Mouse (Mus musculus) embryonic facial prominence, embryonic 12.5 days (tissue): ENCODE data around the gene Atp5k. TPM values are rescaled to one million over a fixed set of nuclear protein-coding genes. Genes with fewer than 3 reads are reported as not detected.

Experiments
- ATAC-seq: fragments of 200-750 bp; cut with Nextera tagmentation; 2 replicates; pipeline ENCODE4 v1.8.0; 2017; ENCODE audit not compliant: insufficient number of reproducible peaks, insufficient read depth, low FRiP score, low TSS enrichment
- H3K27ac ChIP-seq: fragments of 300-500 bp; sonication (generic); 2 replicates; pipeline ENCODE4 v1.5.1; 2016; ENCODE audit warnings: mild to moderate bottlenecking
- H3K27me3 ChIP-seq: fragments of 300-500 bp; sonication (generic); 2 replicates; pipeline ENCODE4 v1.6.1; 2016; ENCODE audit warnings: mild to moderate bottlenecking, moderate library complexity
- H3K36me3 ChIP-seq: fragments of 300-500 bp; sonication (generic); 2 replicates; pipeline ENCODE4 v1.6.1; 2016; ENCODE audit warnings: mild to moderate bottlenecking
- H3K4me1 ChIP-seq: fragments of 300-500 bp; sonication (generic); 2 replicates; pipeline ENCODE4 v1.6.1; 2016
- H3K4me2 ChIP-seq: fragments of 300-500 bp; sonication (generic); replicated peaks from 2 replicates; pipeline ENCODE4 v1.6.1; 2016; ENCODE audit warnings: mild to moderate bottlenecking, moderate library complexity
- H3K4me3 ChIP-seq: fragments of 300-500 bp; sonication (generic); 2 replicates; pipeline ENCODE4 v1.5.1; 2016; ENCODE audit warnings: mild to moderate bottlenecking
- H3K9ac ChIP-seq: fragments of 300-500 bp; sonication (generic); 2 replicates; pipeline ENCODE4 v1.6.1; 2016; ENCODE audit warnings: mild to moderate bottlenecking, moderate library complexity
- H3K9me3 ChIP-seq: fragments of 300-500 bp; sonication (generic); 2 replicates; pipeline ENCODE4 v1.6.1; 2016; ENCODE audit warnings: mild to moderate bottlenecking, moderate library complexity
- whole genome bisulfite sequencing: fragments of 180-500 bp; shearing (Covaris S2); methylation state at CpG from one replicate; pipeline ENCODE4 v1.1.7; 2016; 5-methylcytosine and 5-hydroxymethylcytosine counted together
- polyA plus RNA-seq: library from polyadenylated mRNA; unstranded; fragments of >200 nt; fragmentation: Nextera tagmentation; extraction: Ambion mirVana; gene quantifications from 2 replicates; pipeline ENCODE4 v1.2.1, GENCODE M21; 2016

Gene Atp5k
- polyA plus RNA-seq, 1 experiment from 2014 or later = 453 TPM

- ATAC-seq = no peak
- 0 out of 2 replicates have a peak, but pooled peaks cover 5% of the 10 kb centered on the region for H3K27me3 ChIP-seq
- H3K4me3 ChIP-seq = no peak overlapping the region
- H3K9me3 ChIP-seq = no peaks in the 10 kb centered on the region
- no peak overlapping the region for H3K27ac ChIP-seq
- 0 out of 2 replicates have a peak, but pooled peaks cover 3% of the 10 kb centered on the region for H3K4me1 ChIP-seq
- no peaks in the 10 kb centered on the region for H3K36me3 ChIP-seq
- WGBS = 40% methylated on average over 3 of the region's 3 CpGs
- no peak overlapping the region for H3K4me2 ChIP-seq
- no peak overlapping the region for H3K9ac ChIP-seq
Observed at GRCm38 (mm10) chr5:108454094-108454493, 19.8 kb upstream of the Atp5k start.

GRCm38 (mm10) chr5:108452422-108452821, 18.2 kb upstream of the Atp5k start:
- Histone ChIP-seq H3K4me1 (0 out of 2 replicates have a peak, but pooled peaks cover 5% of the 10 kb centered on the region), H3K4me3 (no peak overlapping the region), H3K9ac (no peak overlapping the region), H3K4me2 (no peak overlapping the region), H3K27ac (no peak overlapping the region), H3K36me3 (no peaks in the 10 kb centered on the region), H3K9me3 (no peaks in the 10 kb centered on the region), H3K27me3 (peaks cover 11% of the 10 kb centered on the region; the same call in 1 of the 2 replicates)
- no peak for ATAC-seq
- 90% methylated on average over 1 of the region's 1 CpGs for WGBS

- no peak for ATAC-seq
- H3K9ac ChIP-seq = no peak overlapping the region
- WGBS = 79% methylated on average over 1 of the region's 1 CpGs
- H3K9me3 ChIP-seq = no peaks in the 10 kb centered on the region
- H3K27me3 ChIP-seq = peaks cover 15% of the 10 kb centered on the region; the same call in 1 of the 2 replicates
- no peak overlapping the region for H3K4me2 ChIP-seq
- H3K27ac ChIP-seq = no peak overlapping the region
- H3K4me1 ChIP-seq = 0 out of 2 replicates have a peak, but pooled peaks cover 5% of the 10 kb centered on the region
- H3K4me3 ChIP-seq = no peak overlapping the region
- H3K36me3 ChIP-seq = no peaks in the 10 kb centered on the region
Observed at GRCm38 (mm10) chr5:108451611-108452010, 17.4 kb upstream of the Atp5k start.

GRCm38 (mm10) chr5:108450837-108451540, 16.7 kb upstream of the Atp5k start:
- H3K27ac ChIP-seq = no peak overlapping the region
- H3K27me3 ChIP-seq = peaks cover 15% of the 10 kb centered on the region; the same call in 1 of the 2 replicates
- 0 out of 2 replicates have a peak, but pooled peaks cover 5% of the 10 kb centered on the region for H3K4me1 ChIP-seq
- no peaks in the 10 kb centered on the region for H3K36me3 ChIP-seq
- WGBS = 78% methylated on average over 8 of the region's 8 CpGs
- no peak overlapping the region for H3K9ac ChIP-seq
- no peak overlapping the region for H3K4me3 ChIP-seq
- no peak for ATAC-seq
- no peak overlapping the region for H3K4me2 ChIP-seq
- H3K9me3 ChIP-seq = no peaks in the 10 kb centered on the region

GRCm38 (mm10) chr5:108448785-108449668, 14.8 kb upstream of the Atp5k start, which contains the start of gene Mfsd7a:
Gene Mfsd7a, minus strand, starts transcription at chr5:108448891.
- 0 out of 2 replicates have a peak, but pooled peaks cover 5% of the 10 kb centered on the region for H3K4me1 ChIP-seq
- peak; percentile 78 for ATAC-seq
- peak within 1 kb of the TSS; percentile 62 for H3K4me2 ChIP-seq
- no peak within 1 kb of the TSS; the same call in 1 of the 2 replicates for H3K9ac ChIP-seq
- H3K27ac ChIP-seq = no peak within 1 kb of the TSS
- H3K4me3 ChIP-seq = peak within 1 kb of the TSS; percentile 34
- H3K36me3 ChIP-seq = no peaks in the 10 kb centered on the region
- 10% methylated on average over 24 of the region's 24 CpGs for WGBS
- H3K9me3 ChIP-seq = no peaks in the 10 kb centered on the region
- peaks cover 15% of the 10 kb centered on the region; the same call in 1 of the 2 replicates for H3K27me3 ChIP-seq

GRCm38 (mm10) chr5:108447857-108448256, 13.6 kb upstream of the Atp5k start:
- Histone ChIP-seq H3K36me3 (no peaks in the 10 kb centered on the region), H3K4me3 (no peak overlapping the region; the same call in 1 of the 2 replicates)

GRCm38 (mm10) chr5:108446973-108447372, 12.7 kb upstream of the Atp5k start:
- no peaks in the 10 kb centered on the region for H3K36me3 ChIP-seq
- no peak overlapping the region for H3K9ac ChIP-seq
- WGBS = 81% methylated on average over 3 of the region's 3 CpGs
- no peak overlapping the region for H3K4me3 ChIP-seq
- no peaks in the 10 kb centered on the region for H3K9me3 ChIP-seq
- no peak for ATAC-seq
- peaks cover 15% of the 10 kb centered on the region for H3K27me3 ChIP-seq
- H3K4me2 ChIP-seq = no peak overlapping the region
- no peak overlapping the region for H3K27ac ChIP-seq
- 0 out of 2 replicates have a peak, but pooled peaks cover 5% of the 10 kb centered on the region for H3K4me1 ChIP-seq

More at GRCm38 (mm10) chr5:108447857-108448256, 13.6 kb upstream of the Atp5k start:
- peaks cover 15% of the 10 kb centered on the region; the same call in 1 of the 2 replicates for H3K27me3 ChIP-seq
- WGBS = 85% methylated on average over 7 of the region's 7 CpGs
- H3K9me3 ChIP-seq = no peaks in the 10 kb centered on the region
- H3K27ac ChIP-seq = no peak overlapping the region
- H3K4me2 ChIP-seq = peak overlapping the region; percentile 62; the same call in 1 of the 2 replicates
- no peak overlapping the region for H3K9ac ChIP-seq
- 0 out of 2 replicates have a peak, but pooled peaks cover 5% of the 10 kb centered on the region for H3K4me1 ChIP-seq
- no peak for ATAC-seq

- H3K4me3 ChIP-seq = no peak overlapping the region
- no peak overlapping the region for H3K27ac ChIP-seq
- no peaks in the 10 kb centered on the region for H3K27me3 ChIP-seq
- H3K9ac ChIP-seq = no peak overlapping the region
- no peak for ATAC-seq
- 71% methylated on average over 2 of the region's 2 CpGs for WGBS
- peaks cover 7% of the 10 kb centered on the region for H3K4me1 ChIP-seq
- H3K4me2 ChIP-seq = no peak overlapping the region
- H3K36me3 ChIP-seq = peaks cover 9% of the 10 kb centered on the region
- no peaks in the 10 kb centered on the region for H3K9me3 ChIP-seq
Observed at GRCm38 (mm10) chr5:108436101-108436500, 1.9 kb upstream of the Atp5k start.

GRCm38 (mm10) chr5:108431196-108431595, 3.1 kb downstream of the Atp5k start:
- no peak for ATAC-seq
- H3K27me3 ChIP-seq = no peaks in the 10 kb centered on the region
- WGBS = 93% methylated on average over 6 of the region's 6 CpGs
- no peaks in the 10 kb centered on the region for H3K9me3 ChIP-seq
- H3K36me3 ChIP-seq = peaks cover 18% of the 10 kb centered on the region
- H3K27ac ChIP-seq = no peak overlapping the region
- no peak overlapping the region for H3K4me3 ChIP-seq
- peaks cover 7% of the 10 kb centered on the region for H3K4me1 ChIP-seq
- no peak overlapping the region for H3K9ac ChIP-seq
- no peak overlapping the region for H3K4me2 ChIP-seq

- no peak overlapping the region for H3K4me2 ChIP-seq
- H3K27me3 ChIP-seq = no peaks in the 10 kb centered on the region
- 61% methylated on average over 1 of the region's 1 CpGs for WGBS
- peaks cover 18% of the 10 kb centered on the region for H3K36me3 ChIP-seq
- no peaks in the 10 kb centered on the region for H3K9me3 ChIP-seq
- H3K4me1 ChIP-seq = no peaks in the 10 kb centered on the region
- H3K4me3 ChIP-seq = no peak overlapping the region
- no peak overlapping the region for H3K27ac ChIP-seq
- H3K9ac ChIP-seq = no peak overlapping the region
- no peak for ATAC-seq
Observed at GRCm38 (mm10) chr5:108427186-108427585, 7.1 kb downstream of the Atp5k start.

- Histone ChIP-seq H3K9ac (no peak overlapping the region), H3K4me1 (no peaks in the 10 kb centered on the region), H3K9me3 (no peaks in the 10 kb centered on the region), H3K4me2 (no peak overlapping the region), H3K27me3 (no peaks in the 10 kb centered on the region), H3K27ac (no peak overlapping the region), H3K4me3 (no peak overlapping the region), H3K36me3 (no peaks in the 10 kb centered on the region)
- ATAC-seq = no peak
- WGBS = 86% methylated on average over 2 of the region's 2 CpGs
Observed at GRCm38 (mm10) chr5:108423427-108423826, 10.8 kb downstream of the Atp5k start.
